Mouse (Mus musculus) thymus, adult 2 months (tissue): Measurements from ENCODE around the gene Wnk2. TPM values are rescaled to one million over a fixed set of nuclear protein-coding genes. Genes with fewer than 3 reads are reported as not detected.

Source experiments
- DNase-seq: peaks from one replicate; pipeline ENCODE4 v3.0.0; 2021
- H3K27ac ChIP-seq: fragments of 200-500 bp; 2 replicates; pipeline ENCODE4 v1.5.1; 2012; ENCODE audit warnings: low read length, control low read depth; ENCODE audit not compliant: control insufficient read depth, insufficient read depth
- H3K27me3 ChIP-seq: fragments of 200-500 bp; 2 replicates; pipeline ENCODE4 v1.6.1; 2012; ENCODE audit warnings: mild to moderate bottlenecking, low read length, moderate library complexity, mixed read lengths; ENCODE audit not compliant: control insufficient read depth, insufficient read depth
- H3K36me3 ChIP-seq: fragments of 200-500 bp; 2 replicates; pipeline ENCODE4 v1.6.1; 2012; ENCODE audit warnings: mild to moderate bottlenecking, low read length, moderate library complexity; ENCODE audit not compliant: control insufficient read depth, insufficient read depth
- H3K4me1 ChIP-seq: fragments of 200-500 bp; replicated peaks from 2 replicates; pipeline ENCODE4 v1.6.1; 2012; ENCODE audit warnings: low read length; ENCODE audit not compliant: control insufficient read depth, insufficient read depth
- H3K4me3 ChIP-seq: fragments of 200-500 bp; 2 replicates; pipeline ENCODE4 v1.5.1; 2012; ENCODE audit warnings: mild to moderate bottlenecking, low read length, control low read depth, moderate library complexity; ENCODE audit not compliant: control insufficient read depth, insufficient read depth
- CTCF ChIP-seq: fragments of 200-500 bp; IDR thresholded peaks from 2 replicates; pipeline ENCODE4 v1.5.1; 2012; ENCODE audit warnings: mild to moderate bottlenecking, control low read depth, low read length, moderate library complexity, borderline replicate concordance; ENCODE audit not compliant: control insufficient read depth, poor library complexity, insufficient read depth; ENCODE audit errors: extremely low read depth
- POLR2A ChIP-seq: fragments of 200-500 bp; IDR thresholded peaks from 2 replicates; pipeline ENCODE4 v1.6.1; 2012; ENCODE audit warnings: mild to moderate bottlenecking, low read length, control low read depth, moderate library complexity; ENCODE audit not compliant: control insufficient read depth, poor library complexity, insufficient read depth; ENCODE audit errors: extremely low read depth
- WGBS: fragments of 180-500 bp; shearing (Covaris S2); methylation state at CpG from one replicate; pipeline ENCODE4 v1.1.7; 2018; 5-methylcytosine and 5-hydroxymethylcytosine counted together
- polyA plus RNA-seq: library from polyadenylated mRNA; depleted of rRNA; stranded (reverse); fragments of >200 nt; gene quantifications from 2 replicates; pipeline ENCODE4 v1.2.3, GENCODE M21; 2012

Gene Wnk2
- polyA plus RNA-seq, 1 experiment = 3.9 TPM

GRCm38 (mm10) chr13:49146040-49146697 is 1.6 kb downstream of the Wnk2 start:
- no peak for DNase-seq
- Histone ChIP-seq H3K4me1 (peaks cover 17% of the 10 kb centered on the region), H3K4me3 (no peak overlapping the region), H3K27ac (no peak overlapping the region), H3K36me3 (no peaks in the 10 kb centered on the region), H3K27me3 (peaks cover 15% of the 10 kb centered on the region)
- TF ChIP-seq CTCF = no peak
- no peak for TF ChIP-seq POLR2A
- WGBS = 54% methylated on average over 17 of the region's 17 CpGs

- WGBS = 76% methylated on average over 7 of the region's 7 CpGs
- H3K4me3 ChIP-seq = no peak overlapping the region
- H3K27ac ChIP-seq = no peak overlapping the region
Observed at GRCm38 (mm10) chr13:49145396-49145795, 2.4 kb downstream of the Wnk2 start.

GRCm38 (mm10) chr13:49144451-49144850 is 3.4 kb downstream of the Wnk2 start:
- no peak overlapping the region for H3K27ac ChIP-seq
- TF ChIP-seq CTCF (no peak), POLR2A (no peak)
- H3K36me3 ChIP-seq = no peaks in the 10 kb centered on the region
- WGBS = 80% methylated on average over 6 of the region's 6 CpGs
- DNase-seq = no peak
- H3K27me3 ChIP-seq = peaks cover 15% of the 10 kb centered on the region
- H3K4me1 ChIP-seq = peaks cover 17% of the 10 kb centered on the region
- no peak overlapping the region for H3K4me3 ChIP-seq

More at GRCm38 (mm10) chr13:49145396-49145795, 2.4 kb downstream of the Wnk2 start:
- no peak for TF ChIP-seq CTCF
- TF ChIP-seq POLR2A = no peak
- no peak for DNase-seq
- Histone ChIP-seq H3K4me1 (peaks cover 17% of the 10 kb centered on the region), H3K36me3 (no peaks in the 10 kb centered on the region), H3K27me3 (peaks cover 15% of the 10 kb centered on the region)

- WGBS = 95% methylated on average over 7 of the region's 7 CpGs
- DNase-seq = no peak
- Histone ChIP-seq H3K4me1 (peaks cover 16% of the 10 kb centered on the region), H3K27ac (no peak overlapping the region), H3K27me3 (peaks cover 15% of the 10 kb centered on the region), H3K4me3 (no peak overlapping the region), H3K36me3 (no peaks in the 10 kb centered on the region)
- no peak for TF ChIP-seq CTCF
- TF ChIP-seq POLR2A = no peak
Observed at GRCm38 (mm10) chr13:49143323-49143722, 4.5 kb downstream of the Wnk2 start.

DNA sequence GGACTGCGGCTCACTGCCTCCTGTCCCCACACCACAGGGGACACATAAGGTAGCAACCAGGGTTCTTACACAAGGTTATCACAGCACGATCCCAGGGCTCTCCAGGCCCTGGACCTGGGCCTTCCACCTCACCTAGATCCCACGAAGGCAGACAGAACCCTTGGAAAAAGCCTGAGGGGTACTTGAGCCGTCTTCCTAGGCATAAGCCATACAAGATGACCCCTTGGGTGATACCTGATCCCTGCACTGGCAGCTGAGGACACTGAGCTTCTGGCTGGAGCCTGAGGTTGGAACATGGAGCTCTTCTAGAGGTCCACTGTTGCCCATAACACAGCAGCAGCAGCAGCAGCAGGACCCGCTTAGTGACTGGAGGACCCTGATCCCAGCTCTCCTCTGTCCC is 5.4 kb downstream of the Wnk2 start:
- TF ChIP-seq CTCF (no peak), POLR2A (no peak)
- DNase-seq = no peak
- Histone ChIP-seq H3K27me3 (peaks cover 15% of the 10 kb centered on the region), H3K4me3 (no peak overlapping the region), H3K36me3 (no peaks in the 10 kb centered on the region), H3K27ac (no peak overlapping the region), H3K4me1 (peaks cover 8% of the 10 kb centered on the region)
- 91% methylated on average over 5 of the region's 5 CpGs for WGBS

DNA sequence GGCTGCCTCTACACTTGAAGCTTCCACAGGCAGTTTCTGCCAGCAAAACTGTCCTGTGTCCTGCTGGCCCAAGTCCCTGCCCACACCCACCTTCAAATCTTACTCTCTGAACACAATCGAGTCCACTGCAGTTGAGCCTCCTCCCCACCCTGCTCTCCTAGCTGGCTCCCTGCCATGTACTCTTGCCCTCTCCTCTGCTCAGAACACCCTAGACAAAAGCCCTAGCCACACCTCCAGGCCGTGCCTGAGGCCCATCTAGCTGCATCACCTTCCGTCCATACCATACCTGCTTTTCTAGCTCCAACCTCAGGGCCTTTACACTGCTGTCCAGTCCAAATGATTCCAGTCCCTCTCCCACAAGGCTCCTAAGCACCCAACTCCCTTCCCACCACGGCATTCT is 7.2 kb downstream of the Wnk2 start:
- TF ChIP-seq CTCF (no peak), POLR2A (no peak)
- no peaks in the 10 kb centered on the region for H3K4me1 ChIP-seq
- no peak overlapping the region for H3K4me3 ChIP-seq
- H3K36me3 ChIP-seq = no peaks in the 10 kb centered on the region
- WGBS = 78% methylated on average over 4 of the region's 4 CpGs
- peaks cover 2% of the 10 kb centered on the region for H3K27me3 ChIP-seq
- DNase-seq = no peak
- H3K27ac ChIP-seq = no peak overlapping the region
